Mouse (Mus musculus) limb, embryonic 12.5 days (tissue): ENCODE results near the gene Plod3. TPM values are rescaled to one million over a fixed set of nuclear protein-coding genes. Genes with fewer than 3 reads are reported as not detected.

ENCODE experiments used
- ATAC-seq: fragments of 200-750 bp; cut with Nextera tagmentation; 2 replicates; pipeline ENCODE4 v1.8.0; 2017; ENCODE audit warnings: low read depth, moderate TSS enrichment; ENCODE audit not compliant: insufficient number of reproducible peaks, insufficient read depth, low FRiP score, low TSS enrichment
- H3K27ac ChIP-seq: fragments of 300-500 bp; sonication (generic); 2 replicates; pipeline ENCODE4 v1.5.1; 2016; ENCODE audit warnings: mild to moderate bottlenecking, moderate library complexity
- H3K27me3 ChIP-seq: fragments of 300-500 bp; sonication (generic); 2 replicates; pipeline ENCODE4 v1.6.1; 2016; ENCODE audit warnings: mild to moderate bottlenecking, moderate library complexity
- H3K36me3 ChIP-seq: fragments of 300-500 bp; sonication (generic); 2 replicates; pipeline ENCODE4 v1.6.1; 2016; ENCODE audit warnings: mild to moderate bottlenecking, moderate library complexity
- H3K4me1 ChIP-seq: fragments of 300-500 bp; sonication (generic); replicated peaks from 2 replicates; pipeline ENCODE4 v1.6.1; 2016
- H3K4me2 ChIP-seq: fragments of 300-500 bp; sonication (generic); 2 replicates; pipeline ENCODE4 v1.6.1; 2016; ENCODE audit warnings: mild to moderate bottlenecking, moderate library complexity
- H3K4me3 ChIP-seq: fragments of 300-500 bp; sonication (generic); replicated peaks from 2 replicates; pipeline ENCODE4 v1.5.1; 2016; ENCODE audit warnings: mild to moderate bottlenecking
- H3K9ac ChIP-seq: fragments of 300-500 bp; sonication (generic); replicated peaks from 2 replicates; pipeline ENCODE4 v1.6.1; 2016; ENCODE audit warnings: mild to moderate bottlenecking, moderate library complexity
- H3K9me3 ChIP-seq: fragments of 300-500 bp; sonication (generic); 2 replicates; pipeline ENCODE4 v1.6.1; 2016; ENCODE audit warnings: mild to moderate bottlenecking, moderate library complexity
- WGBS: fragments of 180-500 bp; shearing (Covaris S2); methylation state at CpG from one replicate; pipeline ENCODE4 v1.1.7; 2016; 5-methylcytosine and 5-hydroxymethylcytosine counted together
- microRNA counts: library from miRNA; unstranded; fragments of <30 nt; microRNA quantifications from one replicate; lab custom pipeline; 2017
- microRNA-seq: library from miRNA; unstranded; fragments of <30 nt; microRNA quantifications from one replicate; pipeline ENCODE4, GENCODE M21; 2017
- polyA plus RNA-seq: library from polyadenylated mRNA; unstranded; fragments of >200 nt; fragmentation: Nextera tagmentation; extraction: Ambion mirVana; gene quantifications from 2 replicates; pipeline ENCODE4 v1.2.1, GENCODE M21; 2016

The Plod3 gene
- polyA plus RNA-seq, 1 experiment from 2014 or later, result 39.5 TPM

DNA sequence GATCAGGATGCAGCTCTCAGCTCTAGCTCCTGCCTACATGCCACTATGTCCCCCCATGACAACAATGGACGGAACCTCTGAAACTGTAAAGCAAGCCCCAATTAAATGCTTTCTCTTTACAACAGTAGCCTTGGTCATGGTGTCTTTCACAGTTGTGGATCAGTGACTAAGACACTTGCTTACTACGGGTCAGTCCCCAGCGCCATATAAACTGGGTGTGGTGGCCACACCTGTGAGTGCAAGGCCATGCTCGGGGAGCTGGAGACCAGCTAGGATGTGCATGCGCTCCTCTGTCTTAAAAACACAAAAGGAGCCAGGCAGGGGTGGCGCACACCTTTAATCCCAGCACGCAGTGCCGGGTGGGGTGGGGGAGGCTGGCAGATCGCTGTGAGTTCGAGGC is 52.6 kb downstream of the Plod3 start:
- Histone ChIP-seq H3K4me2 (no peak overlapping the region), H3K9ac (no peak overlapping the region), H3K27ac (no peak overlapping the region), H3K4me3 (no peak overlapping the region), H3K27me3 (peaks cover 5% of the 10 kb centered on the region), H3K36me3 (peaks cover 79% of the 10 kb centered on the region), H3K4me1 (peaks cover under 1% of the 10 kb centered on the region; the same call in 1 of the 2 replicates), H3K9me3 (no peaks in the 10 kb centered on the region)
- no peak for ATAC-seq
- WGBS, result 90% methylated on average over 10 of the region's 10 CpGs

DNA sequence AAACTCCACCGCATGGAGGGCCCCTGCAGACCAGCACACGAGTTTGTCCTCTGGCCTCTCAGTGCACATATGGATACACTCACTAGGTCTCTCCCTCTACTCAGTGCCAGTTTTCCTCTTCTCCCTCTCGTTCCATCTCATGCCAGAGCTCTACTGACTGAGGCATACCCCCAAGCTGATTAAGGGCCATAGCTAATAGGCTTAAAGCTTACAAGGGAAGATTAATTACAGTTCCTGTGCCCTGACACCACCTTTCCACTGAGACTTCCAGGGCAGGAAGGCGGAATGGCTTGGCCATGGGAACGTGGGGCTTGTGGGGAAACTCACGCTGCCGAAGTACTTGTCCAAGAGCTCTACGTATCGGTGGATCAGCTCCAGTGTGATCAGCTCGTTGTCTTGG is 54.6 kb downstream of the Plod3 start:
- Histone ChIP-seq H3K36me3 (peaks cover 61% of the 10 kb centered on the region), H3K4me1 (peaks cover 11% of the 10 kb centered on the region), H3K4me2 (no peak overlapping the region), H3K9me3 (no peaks in the 10 kb centered on the region), H3K4me3 (no peak overlapping the region), H3K27ac (no peak overlapping the region), H3K9ac (no peak overlapping the region), H3K27me3 (no peaks in the 10 kb centered on the region)
- no peak for ATAC-seq
- 87% methylated on average over 10 of the region's 10 CpGs for WGBS

GRCm38 (mm10) chr5:137043997-137044396 is 57.2 kb downstream of the Plod3 start:
- Histone ChIP-seq H3K9ac (no peak overlapping the region), H3K27me3 (no peaks in the 10 kb centered on the region), H3K27ac (no peak overlapping the region), H3K4me1 (peaks cover 14% of the 10 kb centered on the region), H3K4me2 (no peak overlapping the region), H3K4me3 (no peak overlapping the region), H3K9me3 (no peaks in the 10 kb centered on the region), H3K36me3 (peaks cover 36% of the 10 kb centered on the region)
- 94% methylated on average over 7 of the region's 7 CpGs for WGBS
- no peak for ATAC-seq

GRCm38 (mm10) chr5:137045402-137046323 is 58.8 kb downstream of the Plod3 start, which contains the start of gene Ap1s1:
Gene Ap1s1 (minus strand): TSS chr5:137046135.
- Histone ChIP-seq H3K9me3 (no peaks in the 10 kb centered on the region), H3K27ac (peak within 1 kb of the TSS; percentile 72; the same call in 1 of the 2 replicates), H3K36me3 (peaks cover 19% of the 10 kb centered on the region), H3K4me1 (peaks cover 14% of the 10 kb centered on the region), H3K9ac (peak within 1 kb of the TSS; percentile 82), H3K27me3 (0 out of 2 replicates have a peak, but pooled peaks cover 5% of the 10 kb centered on the region), H3K4me3 (peak within 1 kb of the TSS; percentile 69), H3K4me2 (peak within 1 kb of the TSS; percentile 74)
- peak; percentile 94 for ATAC-seq
- WGBS, result under 1% methylated on average over 48 of the region's 48 CpGs

MicroRNA genes within 50 kb of the gene (microRNA counts, 519-probe panel; counts per million panel counts)
- microRNA mmu-miR-702 (lab: Ali Mortazavi, UCI), result not detected

Small RNA genes lying within 50 kb of the gene (microRNA-seq; reads per million reads assigned to microRNA genes)
- gene Mir702, result 49.7 reads per million, percentile 44 among the genes with 10 or more reads in this experiment

Other genes starting within 250 kb of the Plod3 start
- gene Col26a1, start 103.8 kb upstream of the Plod3 start, polyA plus RNA-seq, result 145 and 155 TPM in 2 replicates
- gene Ift22, start 78.9 kb upstream of the Plod3 start, polyA plus RNA-seq, result 65.7 and 69.8 TPM in 2 replicates
- gene Fis1, start 33.7 kb upstream of the Plod3 start, polyA plus RNA-seq, result 263 and 269 TPM in 2 replicates
- 0.10 and 0.36 TPM in 2 replicates for gene Cldn15, start 20.4 kb upstream of the Plod3 start, polyA plus RNA-seq
- gene Znhit1, start 1.0 kb downstream of the Plod3 start, polyA plus RNA-seq, result 109 and 116 TPM in 2 replicates
- 0.09 and 0.25 TPM in 2 replicates for gene Vgf, start 39.4 kb downstream of the Plod3 start, polyA plus RNA-seq
- gene Ap1s1, start 59.1 kb downstream of the Plod3 start, polyA plus RNA-seq, result 150 and 153 TPM in 2 replicates
- gene Serpine1, start 85.2 kb downstream of the Plod3 start, polyA plus RNA-seq, result 0.38 and 0.44 TPM in 2 replicates
- 6.9 and 8.6 TPM in 2 replicates for gene Trim56, start 129.2 kb downstream of the Plod3 start, polyA plus RNA-seq
- gene Muc3, start 162.3 kb downstream of the Plod3 start, polyA plus RNA-seq, result not detected in 2 replicates
- 0.10 TPM in 1 of 2 replicates, not detected in the other for gene Muc3a, start 225.4 kb downstream of the Plod3 start, polyA plus RNA-seq